Mouse (Mus musculus) brain, embryonic 14.5 days (tissue): ENCODE measurements around the gene Pde3b.
A peak's percentile ranks its signal among the peaks of the same experiment; 100 is the strongest.

Source experiments
- CTCF ChIP-seq: fragments of 200-500 bp; IDR thresholded peaks from 2 replicates; pipeline ENCODE4 v1.5.1; 2012; ENCODE audit warnings: inconsistent platforms, mild to moderate bottlenecking, moderate library complexity, borderline replicate concordance; ENCODE audit not compliant: insufficient read depth, insufficient read length; ENCODE audit errors: extremely low read depth
- POLR2A ChIP-seq: fragments of 200-500 bp; IDR thresholded peaks from 2 replicates; pipeline ENCODE4 v1.6.1; 2012; ENCODE audit warnings: mild to moderate bottlenecking, inconsistent platforms, borderline replicate concordance; ENCODE audit not compliant: poor library complexity, insufficient read depth, insufficient read length, severe bottlenecking; ENCODE audit errors: extremely low read depth

GRCm38 (mm10) chr7:114580426-114580825, 165.3 kb downstream of the Pde3b start:
- TF ChIP-seq CTCF = peak; percentile 38; the same call in 1 of the 2 replicates
- no peak for TF ChIP-seq POLR2A
